Mouse (Mus musculus): ENCODE results near the gene Golm1. TPM values are rescaled to one million over a fixed set of nuclear protein-coding genes. Genes with fewer than 3 reads are reported as not detected.
A peak's percentile ranks its signal among the peaks of the same experiment; 100 is the strongest.

The Golm1 gene
- polyA plus RNA-seq, 1 experiment from 2014 or later = 40.1 TPM

DNA sequence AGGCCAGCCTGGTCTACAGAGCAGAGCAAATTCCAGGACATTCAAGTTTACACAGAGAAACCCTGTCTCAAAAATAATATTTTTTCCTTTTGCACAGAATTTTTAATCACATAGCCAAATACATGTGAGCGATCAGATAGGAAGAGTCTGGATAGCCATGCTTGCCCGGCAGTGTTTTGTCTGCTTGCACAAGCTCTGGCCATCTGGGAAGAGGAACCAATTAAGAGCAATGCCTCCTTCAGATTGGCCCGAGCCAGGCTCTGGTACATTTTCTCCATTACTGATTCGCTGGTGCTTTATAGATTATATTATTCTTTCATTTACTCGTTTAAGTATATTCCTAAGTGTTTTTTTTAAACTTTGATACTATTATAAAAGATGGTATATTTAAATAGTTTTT lies 7.8 kb downstream of the Golm1 start:
- Histone ChIP-seq H3K36me3 (ENCODE audit: insufficient read depth, low read length) (peaks cover 5% of the 10 kb centered on the region; the same call in 1 of the 2 replicates), H3K9ac (replicated peaks; ENCODE audit: low read length) (no peak overlapping the region), H3K27me3 (ENCODE audit: insufficient read depth, low read length) (no peaks in the 10 kb centered on the region), H3K4me2 (replicated peaks; ENCODE audit: low read depth, low read length) (no peak overlapping the region), H3K4me1 (ENCODE audit: insufficient read depth, low read length) (peaks cover 9% of the 10 kb centered on the region; the same call in 1 of the 2 replicates), H3K27ac (ENCODE audit: low read length) (no peak overlapping the region), H3K4me3 (ENCODE audit: low read length) (no peak overlapping the region), H3K9me3 (ENCODE audit: low read length) (no peaks in the 10 kb centered on the region)
- 90% methylated on average over 5 of the region's 5 CpGs for WGBS
- ATAC-seq (ENCODE audit: low FRiP score, low TSS enrichment) = no peak

DNA sequence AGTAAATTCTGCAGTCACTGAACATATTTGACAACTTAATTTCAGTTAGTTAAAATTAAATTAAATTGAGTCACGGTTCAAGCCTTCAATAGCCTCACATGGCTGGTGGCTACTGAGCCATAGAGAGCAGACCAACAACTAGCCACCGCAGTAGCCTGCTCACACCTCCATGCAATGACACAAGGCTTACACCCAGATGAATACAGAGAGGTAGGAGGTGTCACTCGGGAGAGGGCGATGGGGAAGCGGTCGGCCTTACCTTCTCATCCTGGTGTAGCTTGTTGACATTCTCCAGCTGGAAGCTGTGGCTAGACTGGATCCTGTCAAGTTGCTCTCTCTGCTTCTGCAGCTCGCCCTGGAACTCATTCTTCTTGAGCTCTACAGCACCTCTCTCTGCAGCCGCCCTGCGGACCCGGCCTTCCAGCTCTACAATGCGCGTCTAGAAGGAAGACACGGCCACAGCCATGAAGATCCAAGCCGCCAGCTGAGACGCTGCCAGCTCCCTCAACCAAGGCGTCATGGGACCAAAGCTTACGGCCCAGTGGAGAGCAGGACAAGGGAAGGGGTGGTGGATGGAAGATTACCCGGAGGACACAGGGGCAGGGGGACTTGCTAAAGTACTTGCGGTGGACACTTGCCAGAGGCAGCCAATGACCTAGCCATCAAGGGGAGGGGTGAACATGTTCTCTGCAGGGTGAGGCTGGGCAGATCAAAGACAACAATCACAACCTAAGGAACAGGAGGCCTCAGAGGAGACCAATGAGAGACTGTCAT lies 11.5 kb downstream of the Golm1 start:
- ATAC-seq (ENCODE audit: low FRiP score, low TSS enrichment) = peak; percentile 52; the same call in 1 of the 2 replicates
- 74% methylated on average over 19 of the region's 19 CpGs for WGBS
- H3K27me3 ChIP-seq (ENCODE audit: insufficient read depth, low read length) = no peaks in the 10 kb centered on the region
- no peak overlapping the region for H3K9ac ChIP-seq (replicated peaks; ENCODE audit: low read length)
- H3K4me1 ChIP-seq (ENCODE audit: insufficient read depth, low read length) = peaks cover 9% of the 10 kb centered on the region; the same call in 1 of the 2 replicates
- no peak overlapping the region for H3K27ac ChIP-seq (ENCODE audit: low read length)
- H3K4me3 ChIP-seq (ENCODE audit: low read length) = no peak overlapping the region
- H3K9me3 ChIP-seq (ENCODE audit: low read length) = no peaks in the 10 kb centered on the region
- no peak overlapping the region for H3K4me2 ChIP-seq (replicated peaks; ENCODE audit: low read depth, low read length)
- peaks cover 7% of the 10 kb centered on the region; the same call in 1 of the 2 replicates for H3K36me3 ChIP-seq (ENCODE audit: insufficient read depth, low read length)

DNA sequence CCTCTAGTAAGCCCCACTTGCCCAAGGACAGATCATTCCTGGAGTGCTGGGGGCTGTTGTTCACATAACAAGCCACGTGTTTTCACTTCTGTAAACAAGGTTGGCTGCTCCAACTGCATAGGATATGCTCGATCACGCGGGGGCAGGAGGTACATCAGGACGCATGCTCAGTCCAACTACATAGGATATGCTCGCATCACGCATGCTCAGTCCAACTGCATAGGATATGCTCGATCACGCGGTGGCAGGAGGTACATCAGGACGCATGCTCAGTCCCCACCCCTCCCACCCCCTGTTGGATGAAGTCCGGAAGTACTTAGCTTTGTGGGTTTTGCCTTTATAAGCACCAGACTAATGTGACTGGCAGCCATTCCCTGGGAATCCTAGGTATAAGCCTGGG lies 13.6 kb downstream of the Golm1 start:
- ATAC-seq (ENCODE audit: low FRiP score, low TSS enrichment) = no peak
- H3K4me3 ChIP-seq (ENCODE audit: low read length) = no peak overlapping the region
- no peaks in the 10 kb centered on the region for H3K9me3 ChIP-seq (ENCODE audit: low read length)
- WGBS = 96% methylated on average over 12 of the region's 12 CpGs
- H3K36me3 ChIP-seq (ENCODE audit: insufficient read depth, low read length) = peaks cover 7% of the 10 kb centered on the region; the same call in 1 of the 2 replicates
- H3K27me3 ChIP-seq (ENCODE audit: insufficient read depth, low read length) = no peaks in the 10 kb centered on the region
- H3K27ac ChIP-seq (ENCODE audit: low read length) = no peak overlapping the region
- no peak overlapping the region for H3K4me2 ChIP-seq (replicated peaks; ENCODE audit: low read depth, low read length)
- H3K4me1 ChIP-seq (ENCODE audit: insufficient read depth, low read length) = peaks cover under 1% of the 10 kb centered on the region; the same call in 1 of the 2 replicates
- H3K9ac ChIP-seq (replicated peaks; ENCODE audit: low read length) = no peak overlapping the region

DNA sequence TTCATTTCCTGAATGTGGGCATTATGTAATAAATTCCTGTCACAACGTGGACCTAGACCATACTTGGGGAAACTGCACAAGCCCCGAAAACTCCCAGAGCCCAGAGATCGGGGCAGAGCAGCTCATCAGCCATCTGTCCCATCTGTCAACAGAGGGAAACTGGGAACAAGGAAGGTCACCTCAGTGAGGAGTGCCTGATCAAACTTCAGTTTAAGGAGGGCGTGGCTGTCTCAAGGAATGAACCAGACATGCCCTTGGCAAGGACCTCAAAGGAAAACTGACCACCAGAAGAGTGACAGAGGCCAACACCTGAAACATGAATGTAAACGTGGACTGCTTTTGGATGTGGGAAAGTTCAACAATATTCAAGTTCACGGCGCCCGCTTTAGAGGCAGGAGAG lies 14.2 kb downstream of the Golm1 start:
- WGBS = 85% methylated on average over 8 of the region's 8 CpGs
- no peak for ATAC-seq (ENCODE audit: low FRiP score, low TSS enrichment)
- Histone ChIP-seq H3K27me3 (ENCODE audit: insufficient read depth, low read length) (no peaks in the 10 kb centered on the region), H3K4me1 (ENCODE audit: insufficient read depth, low read length) (peaks cover 4% of the 10 kb centered on the region; the same call in 1 of the 2 replicates), H3K9me3 (ENCODE audit: low read length) (no peaks in the 10 kb centered on the region), H3K27ac (ENCODE audit: low read length) (no peak overlapping the region), H3K4me3 (ENCODE audit: low read length) (no peak overlapping the region), H3K9ac (replicated peaks; ENCODE audit: low read length) (no peak overlapping the region), H3K36me3 (ENCODE audit: insufficient read depth, low read length) (peaks cover 7% of the 10 kb centered on the region; the same call in 1 of the 2 replicates), H3K4me2 (replicated peaks; ENCODE audit: low read depth, low read length) (no peak overlapping the region)

DNA sequence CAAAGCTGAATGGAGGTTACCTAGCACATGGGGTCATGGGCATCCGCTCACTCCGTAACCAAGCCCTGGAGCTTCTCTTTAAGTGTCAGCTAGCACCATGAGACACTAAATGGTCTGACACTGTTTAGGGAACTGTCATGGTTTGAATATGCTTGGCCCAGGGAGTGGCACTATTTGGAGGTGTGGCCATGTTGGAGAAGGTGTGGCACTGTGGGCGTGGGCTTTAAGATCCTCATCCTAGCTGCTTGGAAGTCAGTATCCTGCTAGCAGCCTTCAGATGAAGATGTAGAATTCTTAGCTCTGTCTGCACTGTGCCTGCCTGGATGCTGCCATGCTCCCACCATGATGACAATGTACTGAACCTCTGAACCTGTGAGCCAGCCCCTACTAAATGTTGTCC lies 15.2 kb downstream of the Golm1 start:
- H3K4me1 ChIP-seq (ENCODE audit: insufficient read depth, low read length) = peaks cover 4% of the 10 kb centered on the region; the same call in 1 of the 2 replicates
- no peak overlapping the region for H3K4me2 ChIP-seq (replicated peaks; ENCODE audit: low read depth, low read length)
- H3K27me3 ChIP-seq (ENCODE audit: insufficient read depth, low read length) = no peaks in the 10 kb centered on the region
- H3K9ac ChIP-seq (replicated peaks; ENCODE audit: low read length) = no peak overlapping the region
- 91% methylated on average over 3 of the region's 3 CpGs for WGBS
- no peaks in the 10 kb centered on the region for H3K9me3 ChIP-seq (ENCODE audit: low read length)
- no peak overlapping the region for H3K4me3 ChIP-seq (ENCODE audit: low read length)
- H3K36me3 ChIP-seq (ENCODE audit: insufficient read depth, low read length) = peaks cover 7% of the 10 kb centered on the region; the same call in 1 of the 2 replicates
- H3K27ac ChIP-seq (ENCODE audit: low read length) = no peak overlapping the region
- no peak for ATAC-seq (ENCODE audit: low FRiP score, low TSS enrichment)

DNA sequence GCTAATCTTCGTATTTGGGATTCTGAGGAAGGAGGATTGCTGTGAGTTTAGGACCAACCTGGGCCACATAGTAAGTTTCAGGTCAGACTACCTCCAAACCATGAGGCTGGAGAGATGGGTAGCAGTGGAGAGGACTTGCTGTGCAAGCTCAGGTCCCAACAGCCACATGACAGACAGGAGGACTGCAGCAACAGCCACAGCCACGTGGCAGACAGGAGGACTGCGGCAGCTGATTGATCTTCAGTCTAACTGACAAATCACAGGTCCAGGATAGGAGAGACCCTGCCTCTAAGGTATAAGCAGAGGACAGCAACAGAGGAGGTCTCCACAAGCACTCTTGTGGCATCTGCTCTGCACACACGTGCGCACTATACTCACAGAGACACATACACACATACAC lies 17.8 kb downstream of the Golm1 start:
- H3K4me1 ChIP-seq (ENCODE audit: insufficient read depth, low read length) = peaks cover 16% of the 10 kb centered on the region
- H3K4me3 ChIP-seq (ENCODE audit: low read length) = no peak overlapping the region
- H3K9me3 ChIP-seq (ENCODE audit: low read length) = no peaks in the 10 kb centered on the region
- no peak overlapping the region for H3K27ac ChIP-seq (ENCODE audit: low read length)
- 86% methylated on average over 5 of the region's 5 CpGs for WGBS
- no peak overlapping the region for H3K9ac ChIP-seq (replicated peaks; ENCODE audit: low read length)
- ATAC-seq (ENCODE audit: low FRiP score, low TSS enrichment) = no peak
- H3K27me3 ChIP-seq (ENCODE audit: insufficient read depth, low read length) = no peaks in the 10 kb centered on the region
- no peak overlapping the region for H3K4me2 ChIP-seq (replicated peaks; ENCODE audit: low read depth, low read length)
- 0 out of 2 replicates have a peak, but pooled peaks cover 3% of the 10 kb centered on the region for H3K36me3 ChIP-seq (ENCODE audit: insufficient read depth, low read length)

DNA sequence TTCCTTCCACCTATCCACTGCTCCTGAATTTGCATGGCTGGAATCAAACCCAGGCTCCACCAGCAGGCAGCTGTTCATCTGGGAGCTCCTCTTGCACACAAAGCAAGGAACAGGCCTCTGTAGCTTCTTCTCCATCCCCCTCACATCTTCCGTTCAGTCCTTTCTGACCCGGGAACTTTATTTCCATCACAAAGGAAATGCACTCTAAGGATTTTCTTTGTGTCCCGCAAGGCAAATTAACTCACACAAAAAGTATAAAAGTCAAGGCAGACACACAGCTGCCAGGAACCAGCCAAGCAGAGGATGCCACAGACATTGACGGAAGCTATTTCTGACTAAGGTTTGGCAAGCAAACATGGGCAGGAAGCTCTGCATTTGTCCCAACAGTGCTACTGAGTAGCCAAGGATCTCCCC lies 18.6 kb downstream of the Golm1 start:
- 67% methylated on average over 4 of the region's 4 CpGs for WGBS

DNA sequence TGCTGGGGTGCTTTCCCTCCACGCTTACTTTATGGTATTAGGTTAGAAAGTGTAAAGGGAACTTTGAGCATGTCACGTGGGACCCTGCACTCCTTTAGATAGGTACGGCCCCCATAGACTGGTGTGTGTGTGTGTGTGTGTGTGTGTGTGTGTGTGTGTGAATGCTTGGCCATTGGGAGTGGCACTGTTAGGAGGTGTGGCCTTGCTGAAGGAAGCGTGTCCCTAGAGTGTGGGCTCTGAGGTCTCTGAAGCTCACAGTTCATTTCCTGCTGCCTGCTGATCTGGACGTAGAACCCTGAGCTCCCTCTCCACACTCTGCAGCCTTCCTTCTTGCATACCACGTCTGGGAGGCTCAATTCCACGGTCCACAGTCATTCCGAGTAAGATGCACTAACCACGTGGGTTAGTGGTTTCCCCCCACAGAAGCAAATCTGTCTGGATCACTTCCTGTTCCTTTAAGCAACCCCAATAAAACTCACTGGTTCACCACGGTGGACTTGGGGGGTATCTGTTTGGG lies 19.2 kb downstream of the Golm1 start:
- H3K9ac ChIP-seq (replicated peaks; ENCODE audit: low read length) = no peak overlapping the region
- no peak overlapping the region for H3K4me3 ChIP-seq (ENCODE audit: low read length)
- peaks cover 19% of the 10 kb centered on the region for H3K4me1 ChIP-seq (ENCODE audit: insufficient read depth, low read length)
- no peak overlapping the region for H3K4me2 ChIP-seq (replicated peaks; ENCODE audit: low read depth, low read length)
- 53% methylated on average over 10 of the region's 10 CpGs for WGBS
- H3K9me3 ChIP-seq (ENCODE audit: low read length) = no peaks in the 10 kb centered on the region
- H3K27ac ChIP-seq (ENCODE audit: low read length) = peak overlapping the region; percentile 59
- H3K27me3 ChIP-seq (ENCODE audit: insufficient read depth, low read length) = no peaks in the 10 kb centered on the region
- no peak for ATAC-seq (ENCODE audit: low FRiP score, low TSS enrichment)
- H3K36me3 ChIP-seq (ENCODE audit: insufficient read depth, low read length) = 0 out of 2 replicates have a peak, but pooled peaks cover 3% of the 10 kb centered on the region

More for the DNA sequence above, 18.6 kb downstream of the Golm1 start:
- Histone ChIP-seq H3K4me2 (replicated peaks; ENCODE audit: low read depth, low read length) (no peak overlapping the region), H3K4me3 (ENCODE audit: low read length) (no peak overlapping the region), H3K9ac (replicated peaks; ENCODE audit: low read length) (no peak overlapping the region), H3K27ac (ENCODE audit: low read length) (peak overlapping the region; percentile 59), H3K4me1 (ENCODE audit: insufficient read depth, low read length) (peaks cover 17% of the 10 kb centered on the region), H3K27me3 (ENCODE audit: insufficient read depth, low read length) (no peaks in the 10 kb centered on the region), H3K9me3 (ENCODE audit: low read length) (no peaks in the 10 kb centered on the region), H3K36me3 (ENCODE audit: insufficient read depth, low read length) (0 out of 2 replicates have a peak, but pooled peaks cover 3% of the 10 kb centered on the region)
- ATAC-seq (ENCODE audit: low FRiP score, low TSS enrichment) = no peak

DNA sequence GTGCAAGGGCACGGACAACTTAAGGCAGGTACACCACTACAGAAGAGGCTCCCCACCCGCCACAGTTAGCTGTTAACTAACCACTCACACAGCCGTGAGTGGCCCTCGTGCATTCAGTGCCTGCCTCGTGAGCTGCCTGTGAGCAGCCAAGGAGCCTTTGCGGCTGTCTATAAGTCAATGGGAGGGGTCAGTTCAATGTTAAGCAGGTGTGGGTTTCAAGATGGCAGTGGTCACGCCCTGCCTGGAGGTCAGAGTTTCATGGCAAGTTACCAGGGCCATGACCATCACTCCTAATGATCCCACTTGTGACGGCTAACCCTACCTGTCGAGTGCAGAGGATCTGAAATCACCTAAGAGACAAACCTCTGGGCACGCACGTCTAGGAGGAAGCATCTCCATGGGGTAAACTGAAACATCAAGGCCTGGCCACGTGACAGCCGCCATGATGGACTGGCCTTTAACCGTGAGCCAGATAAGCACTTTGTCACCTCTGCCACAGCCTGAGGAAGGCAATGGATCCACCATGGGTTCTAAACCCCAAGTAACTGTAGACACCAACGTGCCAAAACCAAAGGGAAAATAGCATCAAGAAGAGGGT lies 19.8 kb downstream of the Golm1 start:
- 91% methylated on average over 15 of the region's 15 CpGs for WGBS
- H3K4me1 ChIP-seq (ENCODE audit: insufficient read depth, low read length) = peaks cover 24% of the 10 kb centered on the region
- H3K27ac ChIP-seq (ENCODE audit: low read length) = no peak overlapping the region
- no peak overlapping the region for H3K4me2 ChIP-seq (replicated peaks; ENCODE audit: low read depth, low read length)
- no peak overlapping the region for H3K9ac ChIP-seq (replicated peaks; ENCODE audit: low read length)
- H3K27me3 ChIP-seq (ENCODE audit: insufficient read depth, low read length) = no peaks in the 10 kb centered on the region
- no peak overlapping the region for H3K4me3 ChIP-seq (ENCODE audit: low read length)
- ATAC-seq (ENCODE audit: low FRiP score, low TSS enrichment) = no peak
- no peaks in the 10 kb centered on the region for H3K9me3 ChIP-seq (ENCODE audit: low read length)
- 0 out of 2 replicates have a peak, but pooled peaks cover under 1% of the 10 kb centered on the region for H3K36me3 ChIP-seq (ENCODE audit: insufficient read depth, low read length)
